Mouse (Mus musculus): ENCODE measurements around the gene Fpgs. TPM values are rescaled to one million over a fixed set of nuclear protein-coding genes. Genes with fewer than 3 reads are reported as not detected.

The Fpgs gene
- polyA plus RNA-seq, 2 experiments from 2014 or later: 9.4 to 12.5 TPM

Other genes with a start within 250 kb of the Fpgs start
- 10 to 100 TPM; 50.6 to 55.5 TPM for gene Fam102a, start 168.8 kb downstream of the Fpgs start, polyA plus RNA-seq (2017; shearing (Covaris generic))
- 100 to 1,000 TPM; 131 to 166 TPM for gene Dpm2, start 133.3 kb downstream of the Fpgs start, polyA plus RNA-seq (2017; shearing (Covaris generic))
- gene Pip5kl1, start 129.3 kb downstream of the Fpgs start, polyA plus RNA-seq (2017; shearing (Covaris generic)): not detected
- not detected for gene 9430097D07Rik, start 128.5 kb downstream of the Fpgs start, polyA plus RNA-seq (2017; shearing (Covaris generic))
- gene St6galnac4, start 117.0 kb downstream of the Fpgs start, polyA plus RNA-seq (2017; shearing (Covaris generic)): 10 to 100 TPM; 25.2 to 38.6 TPM
- gene St6galnac6, start 104.4 kb downstream of the Fpgs start, polyA plus RNA-seq (2017; shearing (Covaris generic)): 1 to 10 TPM; 3.1 to 4.7 TPM
- gene Ak1, start 82.4 kb downstream of the Fpgs start, polyA plus RNA-seq (2017; shearing (Covaris generic)): not detected
- not detected for gene Eng, start 57.5 kb downstream of the Fpgs start, polyA plus RNA-seq (2017; shearing (Covaris generic))
- gene Cdk9, start 8.9 kb upstream of the Fpgs start, polyA plus RNA-seq (2017; shearing (Covaris generic)): 10 to 100 TPM; 16.3 to 22.9 TPM
- gene Sh2d3c, start 16.9 kb upstream of the Fpgs start, polyA plus RNA-seq (2017; shearing (Covaris generic)): 10 to 100 TPM; 54.0 to 90.6 TPM
- gene 6330409D20Rik, start 36.9 kb upstream of the Fpgs start, polyA plus RNA-seq (2017; shearing (Covaris generic)): under 1 TPM in 1 of 2 experiments, not detected in 1; 0.58 TPM
- 10 to 100 TPM; 64.5 to 84.5 TPM for gene Tor2a, start 53.1 kb upstream of the Fpgs start, polyA plus RNA-seq (2017; shearing (Covaris generic))
- gene Ttc16, start 71.5 kb upstream of the Fpgs start, polyA plus RNA-seq (2017; shearing (Covaris generic)): 1 to 10 TPM; 1.4 to 1.6 TPM
- 1 to 10 TPM; 2.9 to 3.8 TPM for gene Ptrh1, start 71.6 kb upstream of the Fpgs start, polyA plus RNA-seq (2017; shearing (Covaris generic))
- gene Cfap157, start 80.3 kb upstream of the Fpgs start, polyA plus RNA-seq (2017; shearing (Covaris generic)): 1 to 10 TPM; 1.5 to 2.4 TPM
- gene Stxbp1, start 143.1 kb upstream of the Fpgs start, polyA plus RNA-seq (2017; shearing (Covaris generic)): 1 to 10 TPM; 4.2 to 4.7 TPM
- 1 to 10 TPM in 1 of 2 experiments, under 1 TPM in 1; 0.97 to 1.0 TPM for gene Fam129b, start 172.0 kb upstream of the Fpgs start, polyA plus RNA-seq (2017; shearing (Covaris generic))